Mouse (Mus musculus) left cerebral cortex, postnatal 36 days (tissue): Measurements from ENCODE around the gene Bco1. TPM values are rescaled to one million over a fixed set of nuclear protein-coding genes. Genes with fewer than 3 reads are reported as not detected.
A peak's percentile ranks its signal among the peaks of the same experiment; 100 is the strongest.

ENCODE experiments used
- DNase-seq, 2 experiments: peaks; one replicate each; pipeline ENCODE4 v3.0.0; 2021 to 2022; ENCODE audit warnings: low spot score in 2 of 2, mixed read lengths in 1 of 2
- intact Hi-C: fragments of 180-260 bp; cut with DNase I; formaldehyde crosslinking; loops from one replicate; pipeline ENCODE4 v1.15.1; 2025
- total RNA-seq, 2 experiments: library from RNA; stranded (reverse); gene quantifications; 2 replicates each; pipeline ENCODE4 v1.2.3; 2021

Gene Bco1
- total RNA-seq, 2 experiments from 2014 or later = not detected

- no peak for DNase-seq
- intact Hi-C loops = no loop called here
These were observed 10.1 kb upstream of the Bco1 start for GRCm38 (mm10) chr8:117085521-117085920.

GRCm38 (mm10) chr8:117087036-117087435, 8.6 kb upstream of the Bco1 start:
- intact Hi-C loops = no loop called here
- DNase-seq = no peak

- intact Hi-C loops = no loop called here
- no peak for DNase-seq
These were observed 5.9 kb upstream of the Bco1 start for GRCm38 (mm10) chr8:117089802-117090201.

- peak; percentile 43 to 49 for DNase-seq
- intact Hi-C loops = no loop called here
These were observed 1.6 kb upstream of the Bco1 start for GRCm38 (mm10) chr8:117094053-117094452.

GRCm38 (mm10) chr8:117097051-117097563, 1.5 kb downstream of the Bco1 start:
- DNase-seq = no peak
- intact Hi-C loops = no loop called here

GRCm38 (mm10) chr8:117097564-117098191, 2.0 kb downstream of the Bco1 start:
- intact Hi-C loops = no loop called here
- DNase-seq = no peak

GRCm38 (mm10) chr8:117107533-117107932, 11.9 kb downstream of the Bco1 start:
- peak; percentile 56 to 64 for DNase-seq
- intact Hi-C loops = loop anchor here (2.0 to 10.0 kb wide), 2 partner anchors 369 to 457 kb away; no protein-coding TSS in a partner anchor

- intact Hi-C loops = loop anchor here (10.0 kb wide), 1 partner anchor 456 kb away; no protein-coding TSS in a partner anchor
These were observed 13.5 kb downstream of the Bco1 start for GRCm38 (mm10) chr8:117109018-117109711.

GRCm38 (mm10) chr8:117109801-117110390, 14.2 kb downstream of the Bco1 start:
- no peak for DNase-seq
- intact Hi-C loops = loop anchor here (10.0 kb wide), 1 partner anchor 455 kb away; no protein-coding TSS in a partner anchor

More at GRCm38 (mm10) chr8:117109018-117109711, 13.5 kb downstream of the Bco1 start:
- no peak for DNase-seq

GRCm38 (mm10) chr8:117111641-117112040, 16.0 kb downstream of the Bco1 start:
- no peak for DNase-seq
- intact Hi-C loops = no loop called here

GRCm38 (mm10) chr8:117112261-117112660, 16.6 kb downstream of the Bco1 start:
- intact Hi-C loops = no loop called here
- DNase-seq = no peak

- no peak for DNase-seq
- intact Hi-C loops = no loop called here
These were observed 19.4 kb downstream of the Bco1 start for GRCm38 (mm10) chr8:117115094-117115493.

- intact Hi-C loops = no loop called here
- DNase-seq = no peak
These were observed 20.2 kb downstream of the Bco1 start for GRCm38 (mm10) chr8:117115676-117116446.

GRCm38 (mm10) chr8:117116534-117116933, 20.9 kb downstream of the Bco1 start:
- DNase-seq = no peak
- intact Hi-C loops = no loop called here

- DNase-seq = peak in 1 of 2 experiments; percentile 26
- intact Hi-C loops = no loop called here
These were observed 22.8 kb downstream of the Bco1 start for GRCm38 (mm10) chr8:117118409-117118808.

- intact Hi-C loops = no loop called here
- no peak for DNase-seq
These were observed 25.6 kb downstream of the Bco1 start for GRCm38 (mm10) chr8:117121277-117121676.

GRCm38 (mm10) chr8:117123850-117124633, 28.4 kb downstream of the Bco1 start:
- intact Hi-C loops = no loop called here
- DNase-seq = no peak

- intact Hi-C loops = no loop called here
- no peak for DNase-seq
These were observed 30.2 kb downstream of the Bco1 start for GRCm38 (mm10) chr8:117125854-117126253.

GRCm38 (mm10) chr8:117126411-117126810, 30.8 kb downstream of the Bco1 start:
- DNase-seq = no peak
- intact Hi-C loops = no loop called here
